Mouse (Mus musculus) CD4-positive, CD25-positive, alpha-beta regulatory T cell (primary cell): ENCODE data around the gene Ppp1r15a. TPM values are rescaled to one million over a fixed set of nuclear protein-coding genes. Genes with fewer than 3 reads are reported as not detected.

Experiments
- polyA plus RNA-seq: library from polyadenylated mRNA; unstranded; fragments of 100-300 nt; shearing (Covaris generic); gene quantifications from one replicate; pipeline ENCODE4 v1.2.1, GENCODE M21; 2017

Gene Ppp1r15a
- 99.4 TPM for polyA plus RNA-seq

GRCm38 (mm10) chr7:45525809-45526473, at the start of gene Ppp1r15a, which contains the start of gene Plekha4:
TSS of gene Ppp1r15a (minus strand) at chr7:45526268.
TSS of gene Plekha4 (plus strand) at chr7:45526330.

GRCm38 (mm10) chr7:45570103-45570741, 44.2 kb upstream of the Ppp1r15a start, which contains the start of gene Bcat2:
TSS of gene Bcat2 (plus strand) at chr7:45570153.

GRCm38 (mm10) chr7:45554744-45555143, 28.7 kb upstream of the Ppp1r15a start, which contains the start of gene Hsd17b14:
TSS of gene Hsd17b14 (plus strand) at chr7:45554893.

GRCm38 (mm10) chr7:45509912-45510787, 15.9 kb downstream of the Ppp1r15a start, which contains the start of gene Nucb1:
TSS of gene Nucb1 (minus strand) at chr7:45510406.

GRCm38 (mm10) chr7:45488293-45489204, 37.5 kb downstream of the Ppp1r15a start, which contains the start of gene Dhdh:
TSS of gene Dhdh (minus strand) at chr7:45488805.

GRCm38 (mm10) chr7:45486761-45487415, 39.2 kb downstream of the Ppp1r15a start, which contains the start of gene Gm45808:
TSS of gene Gm45808 (minus strand) at chr7:45486811.

GRCm38 (mm10) chr7:45481374-45481927, 44.6 kb downstream of the Ppp1r15a start, which contains the start of gene Tulp2:
TSS of gene Tulp2 (plus strand) at chr7:45481877.

Other genes starting within 250 kb of the Ppp1r15a start
- not detected for gene Slc6a21, start 248.8 kb downstream of the Ppp1r15a start, polyA plus RNA-seq
- gene Trpm4, start 192.5 kb downstream of the Ppp1r15a start, polyA plus RNA-seq: 15.0 TPM
- gene Hrc, start 191.0 kb downstream of the Ppp1r15a start, polyA plus RNA-seq: not detected
- 0.30 TPM for gene Ppfia3, start 159.2 kb downstream of the Ppp1r15a start, polyA plus RNA-seq
- not detected for gene Lin7b, start 155.7 kb downstream of the Ppp1r15a start, polyA plus RNA-seq
- gene Snrnp70, start 130.5 kb downstream of the Ppp1r15a start, polyA plus RNA-seq: 231 TPM
- gene Kcna7, start 120.6 kb downstream of the Ppp1r15a start, polyA plus RNA-seq: not detected
- 0.54 TPM for gene Ntf5, start 112.6 kb downstream of the Ppp1r15a start, polyA plus RNA-seq
- gene Lhb, start 105.4 kb downstream of the Ppp1r15a start, polyA plus RNA-seq: not detected
- 13.9 TPM for gene Gys1, start 91.4 kb downstream of the Ppp1r15a start, polyA plus RNA-seq
- 74.6 TPM for gene Ruvbl2, start 88.2 kb downstream of the Ppp1r15a start, polyA plus RNA-seq
- 2,110 TPM for gene Ftl1, start 66.4 kb downstream of the Ppp1r15a start, polyA plus RNA-seq
- gene Bax, start 59.4 kb downstream of the Ppp1r15a start, polyA plus RNA-seq: 289 TPM
- gene Tulp2, start 44.4 kb downstream of the Ppp1r15a start, polyA plus RNA-seq: 2.7 TPM
- 0.35 TPM for gene Gm45808, start 39.5 kb downstream of the Ppp1r15a start, polyA plus RNA-seq
- 0.89 TPM for gene Dhdh, start 37.5 kb downstream of the Ppp1r15a start, polyA plus RNA-seq
- gene Nucb1, start 15.9 kb downstream of the Ppp1r15a start, polyA plus RNA-seq: 226 TPM
- 0.78 TPM for gene Plekha4, start 62 bp upstream of the Ppp1r15a start, polyA plus RNA-seq
- 1.1 TPM for gene Hsd17b14, start 28.6 kb upstream of the Ppp1r15a start, polyA plus RNA-seq
- 86.0 TPM for gene Bcat2, start 43.9 kb upstream of the Ppp1r15a start, polyA plus RNA-seq
- not detected for gene Fgf21, start 89.2 kb upstream of the Ppp1r15a start, polyA plus RNA-seq
- not detected for gene Fut1, start 91.0 kb upstream of the Ppp1r15a start, polyA plus RNA-seq
- gene Izumo1, start 95.5 kb upstream of the Ppp1r15a start, polyA plus RNA-seq: 0.14 TPM
- 6.5 TPM for gene Rasip1, start 101.2 kb upstream of the Ppp1r15a start, polyA plus RNA-seq
- gene Mamstr, start 113.7 kb upstream of the Ppp1r15a start, polyA plus RNA-seq: 1.7 TPM
- gene Fut2, start 140.1 kb upstream of the Ppp1r15a start, polyA plus RNA-seq: 0.12 TPM
- 0.32 TPM for gene Ntn5, start 157.8 kb upstream of the Ppp1r15a start, polyA plus RNA-seq
- gene Sec1, start 168.1 kb upstream of the Ppp1r15a start, polyA plus RNA-seq: 0.35 TPM
- 8.4 TPM for gene Car11, start 173.6 kb upstream of the Ppp1r15a start, polyA plus RNA-seq
- 53.0 TPM for gene Dbp, start 178.8 kb upstream of the Ppp1r15a start, polyA plus RNA-seq
- 1,454 TPM for gene Rpl18, start 189.2 kb upstream of the Ppp1r15a start, polyA plus RNA-seq
- gene Sphk2, start 191.7 kb upstream of the Ppp1r15a start, polyA plus RNA-seq: 36.3 TPM
- 0.43 TPM for gene Fam83e, start 194.9 kb upstream of the Ppp1r15a start, polyA plus RNA-seq
- not detected for gene Spaca4, start 199.5 kb upstream of the Ppp1r15a start, polyA plus RNA-seq